Mouse (Mus musculus): ENCODE data around the gene Vmn1r132.
"Not testable (repeated sequence)": the region's sequence is repeated elsewhere in the genome, so short reads cannot be mapped to it uniquely, and the experiment has no call there.

GRCm38 (mm10) chr7:21613792-21614191 is at the start of gene Vmn1r132:
- TF ChIP-seq CTCF (IDR thresholded peaks at IDR 0.05; ENCODE audit: low read depth); EP300 (optimal IDR thresholded peaks at IDR 0.05): not testable (repeated sequence)
